Mouse (Mus musculus): ENCODE results near the gene Prkce. TPM values are rescaled to one million over a fixed set of nuclear protein-coding genes. Genes with fewer than 3 reads are reported as not detected.
A peak's percentile ranks its signal among the peaks of the same experiment; 100 is the strongest.

The Prkce gene
- polyA plus RNA-seq (2012; rRNA removed) (0.26 and 0.32 TPM in 2 replicates), polyA plus RNA-seq (2014; fragmentation: Nextera tagmentation; extraction: Ambion mirVana) (0.37 and 0.68 TPM in 2 replicates)

- WGBS (ENCODE audit: insufficient replicate concordance), result under 1% methylated on average over 112 of the region's 115 CpGs
Observed at GRCm38 (mm10) chr17:86167320-86168230, at the start of gene Prkce. Gene Prkce, plus strand, starts transcription at chr17:86167785.

GRCm38 (mm10) chr17:86123146-86123545 lies 44.4 kb upstream of the Prkce start:
- Histone ChIP-seq H3K27me3 (ENCODE audit: control insufficient read depth, insufficient read depth, low read length) (no peaks in the 10 kb centered on the region), H3K27ac (no peak overlapping the region), H3K9me3 (ENCODE audit: control insufficient read depth, low read length) (no peaks in the 10 kb centered on the region), H3K4me2 (ENCODE audit: low read depth) (no peak overlapping the region), H3K36me3 (replicated peaks; ENCODE audit: control insufficient read depth, insufficient read depth, low read depth) (peaks cover 19% of the 10 kb centered on the region), H3K4me1 (replicated peaks; ENCODE audit: control insufficient read depth in 2 of 2, insufficient read depth in 2 of 2, low read length in 1 of 2) (no peaks in the 10 kb centered on the region), H3K9ac (replicated peaks) (no peak overlapping the region), H3K4me3 (ENCODE audit: insufficient read depth in 1 of 2, low read depth in 2 of 2, low read length in 2 of 2) (no peak overlapping the region)
- ATAC-seq (ENCODE audit: insufficient read depth) (no peak), DNase-seq (ENCODE audit: low read depth in 3 of 3, low spot score in 3 of 3) (no peak)
- WGBS (ENCODE audit: insufficient replicate concordance), result 81% methylated on average over 3 of the region's 3 CpGs
- TF ChIP-seq EP300 (IDR thresholded peaks at IDR 0.05; ENCODE audit: low read depth) (no peak), CTCF (IDR thresholded peaks at IDR 0.05; ENCODE audit: low read depth) (no peak)

More at GRCm38 (mm10) chr17:86167320-86168230, at the start of gene Prkce:
- ATAC-seq (ENCODE audit: insufficient read depth) (peak; percentile 79), DNase-seq (ENCODE audit: low read depth in 3 of 3, low spot score in 3 of 3) (peak in 2 of 3 experiments; percentile 52 to 60)
- 0 out of 2 replicates have a peak, but pooled peaks have one; percentile 29 for TF ChIP-seq CTCF (IDR thresholded peaks at IDR 0.05; ENCODE audit: low read depth)
- TF ChIP-seq EP300 (IDR thresholded peaks at IDR 0.05; ENCODE audit: low read depth), result no peak
- no peaks in the 10 kb centered on the region for H3K36me3 ChIP-seq (replicated peaks; ENCODE audit: control insufficient read depth, insufficient read depth, low read depth)
- H3K4me2 ChIP-seq (ENCODE audit: low read depth), result peak within 1 kb of the TSS; percentile 68
- H3K27me3 ChIP-seq (ENCODE audit: control insufficient read depth, insufficient read depth, low read length), result peaks cover 27% of the 10 kb centered on the region
- H3K4me1 ChIP-seq (replicated peaks; ENCODE audit: control insufficient read depth in 2 of 2, insufficient read depth in 2 of 2, low read length in 1 of 2), result no peaks in the 10 kb centered on the region; a peak in 1 of 4 replicates
- peak within 1 kb of the TSS; percentile 77 for H3K9ac ChIP-seq (replicated peaks)
- peak within 1 kb of the TSS; percentile 48 for H3K27ac ChIP-seq
- H3K9me3 ChIP-seq (ENCODE audit: control insufficient read depth, low read length), result no peaks in the 10 kb centered on the region
- peak within 1 kb of the TSS; percentile 67 to 80 for H3K4me3 ChIP-seq (ENCODE audit: insufficient read depth in 1 of 2, low read depth in 2 of 2, low read length in 2 of 2)

- H3K9ac ChIP-seq (replicated peaks), result no peak overlapping the region
- H3K4me1 ChIP-seq (replicated peaks; ENCODE audit: control insufficient read depth in 2 of 2, insufficient read depth in 2 of 2, low read length in 1 of 2), result no peaks in the 10 kb centered on the region
- no peak for DNase-seq (ENCODE audit: low read depth in 3 of 3, low spot score in 3 of 3)
- H3K27ac ChIP-seq, result no peak overlapping the region
- no peak overlapping the region for H3K4me3 ChIP-seq (ENCODE audit: insufficient read depth in 1 of 2, low read depth in 2 of 2, low read length in 2 of 2)
- H3K9me3 ChIP-seq (ENCODE audit: control insufficient read depth, low read length), result no peaks in the 10 kb centered on the region
- no peak overlapping the region for H3K4me2 ChIP-seq (ENCODE audit: low read depth)
- TF ChIP-seq EP300 (IDR thresholded peaks at IDR 0.05; ENCODE audit: low read depth), result no peak
- TF ChIP-seq CTCF (IDR thresholded peaks at IDR 0.05; ENCODE audit: low read depth), result peak; percentile 20; the same call in 1 of the 2 replicates
- ATAC-seq (ENCODE audit: insufficient read depth), result no peak
- H3K36me3 ChIP-seq (replicated peaks; ENCODE audit: control insufficient read depth, insufficient read depth, low read depth), result peaks cover 12% of the 10 kb centered on the region
- WGBS (ENCODE audit: insufficient replicate concordance), result 76% methylated on average over 5 of the region's 5 CpGs
- H3K27me3 ChIP-seq (ENCODE audit: control insufficient read depth, insufficient read depth, low read length), result no peaks in the 10 kb centered on the region
Observed at GRCm38 (mm10) chr17:86125908-86126307, 41.7 kb upstream of the Prkce start.

GRCm38 (mm10) chr17:86128198-86128597 lies 39.4 kb upstream of the Prkce start:
- peaks cover 9% of the 10 kb centered on the region for H3K36me3 ChIP-seq (replicated peaks; ENCODE audit: control insufficient read depth, insufficient read depth, low read depth)

GRCm38 (mm10) chr17:86132534-86132933 lies 35.1 kb upstream of the Prkce start:
- WGBS (ENCODE audit: insufficient replicate concordance), result 63% methylated on average over 5 of the region's 5 CpGs
- peak; percentile 31; the same call in 1 of the 2 replicates for TF ChIP-seq CTCF (IDR thresholded peaks at IDR 0.05; ENCODE audit: low read depth)
- no peak for TF ChIP-seq EP300 (IDR thresholded peaks at IDR 0.05; ENCODE audit: low read depth)
- DNase-seq (ENCODE audit: low read depth in 3 of 3, low spot score in 3 of 3) (no peak), ATAC-seq (ENCODE audit: insufficient read depth) (no peak)
- Histone ChIP-seq H3K4me3 (ENCODE audit: insufficient read depth in 1 of 2, low read depth in 2 of 2, low read length in 2 of 2) (no peak overlapping the region), H3K4me1 (replicated peaks; ENCODE audit: control insufficient read depth in 2 of 2, insufficient read depth in 2 of 2, low read length in 1 of 2) (no peaks in the 10 kb centered on the region), H3K27me3 (ENCODE audit: control insufficient read depth, insufficient read depth, low read length) (no peaks in the 10 kb centered on the region), H3K9ac (replicated peaks) (no peak overlapping the region), H3K4me2 (ENCODE audit: low read depth) (no peak overlapping the region), H3K9me3 (ENCODE audit: control insufficient read depth, low read length) (no peaks in the 10 kb centered on the region), H3K27ac (no peak overlapping the region), H3K36me3 (replicated peaks; ENCODE audit: control insufficient read depth, insufficient read depth, low read depth) (peaks cover 13% of the 10 kb centered on the region)

More at GRCm38 (mm10) chr17:86128198-86128597, 39.4 kb upstream of the Prkce start:
- no peaks in the 10 kb centered on the region for H3K4me1 ChIP-seq (replicated peaks; ENCODE audit: control insufficient read depth in 2 of 2, insufficient read depth in 2 of 2, low read length in 1 of 2)
- no peak for ATAC-seq (ENCODE audit: insufficient read depth)
- TF ChIP-seq CTCF (IDR thresholded peaks at IDR 0.05; ENCODE audit: low read depth), result no peak
- no peak for TF ChIP-seq EP300 (IDR thresholded peaks at IDR 0.05; ENCODE audit: low read depth)
- H3K9ac ChIP-seq (replicated peaks), result no peak overlapping the region
- no peaks in the 10 kb centered on the region for H3K27me3 ChIP-seq (ENCODE audit: control insufficient read depth, insufficient read depth, low read length)
- no peaks in the 10 kb centered on the region for H3K9me3 ChIP-seq (ENCODE audit: control insufficient read depth, low read length)
- H3K4me3 ChIP-seq (ENCODE audit: insufficient read depth in 1 of 2, low read depth in 2 of 2, low read length in 2 of 2), result no peak overlapping the region
- H3K4me2 ChIP-seq (ENCODE audit: low read depth), result no peak overlapping the region
- no peak for DNase-seq (ENCODE audit: low read depth in 3 of 3, low spot score in 3 of 3)
- no peak overlapping the region for H3K27ac ChIP-seq
- 70% methylated on average over 5 of the region's 5 CpGs for WGBS (ENCODE audit: insufficient replicate concordance)
